Mouse (Mus musculus) left cerebral cortex, postnatal 4 days (tissue): ENCODE measurements around the gene Gm10134. TPM values are rescaled to one million over a fixed set of nuclear protein-coding genes. Genes with fewer than 3 reads are reported as not detected.
"Not testable (repeated sequence)": the region's sequence is repeated elsewhere in the genome, so short reads cannot be mapped to it uniquely, and the experiment has no call there.

Experiments used
- DNase-seq: peaks from one replicate; pipeline ENCODE4 v3.0.0-alpha.2; 2022
- intact Hi-C: fragments of 180-260 bp; cut with DNase I; formaldehyde crosslinking; loops from one replicate; pipeline ENCODE4 v1.15.1; 2025
- total RNA-seq, 2 experiments: library from RNA; stranded (reverse); gene quantifications; 2 replicates each; pipeline ENCODE4 v1.2.3; 2021

The Gm10134 gene
- not detected for total RNA-seq

DNA sequence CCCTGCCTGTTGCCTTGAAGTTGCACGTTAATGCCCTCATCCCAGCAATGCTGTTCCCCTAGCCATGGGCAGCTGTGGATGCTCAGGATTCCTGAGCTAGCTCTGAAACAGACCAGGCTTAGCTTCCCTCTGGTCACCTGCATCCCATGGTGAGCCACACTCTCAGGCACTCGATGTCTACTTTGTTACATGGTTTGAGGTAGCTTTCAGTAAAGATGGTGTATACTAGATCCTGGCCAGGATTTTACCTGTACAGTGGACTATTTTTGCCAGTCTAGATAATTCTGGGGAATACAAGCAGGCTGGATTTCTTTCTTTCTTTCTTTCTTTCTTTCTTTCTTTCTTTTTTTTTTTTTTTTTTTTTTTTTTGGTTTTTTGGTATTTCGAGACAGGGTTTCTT is at the start of gene Gm10134:
Gene Gm10134 (plus strand): TSS at position 301 of the 400 bp plus-strand sequence.
- no peak for DNase-seq
- intact Hi-C loops: no loop called here

DNA sequence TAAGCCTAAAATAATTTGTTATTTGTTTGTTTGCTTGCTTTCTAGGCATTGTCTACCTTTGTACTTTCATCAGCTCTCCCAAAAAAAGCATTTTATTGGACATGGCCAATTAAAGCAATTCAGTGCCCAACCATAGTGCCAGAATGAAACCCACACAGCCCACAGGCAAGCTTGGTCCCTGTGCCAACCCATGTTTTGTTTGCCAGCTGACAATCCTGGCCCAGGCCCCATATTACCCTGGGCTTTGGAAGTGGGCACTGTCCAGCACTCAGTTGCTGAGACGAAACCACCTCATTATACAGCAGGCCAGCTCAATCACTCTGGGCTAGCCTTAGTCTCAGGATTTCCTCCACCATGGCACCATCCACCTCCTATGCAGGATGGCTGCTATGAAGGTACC is 49.3 kb upstream of the Gm10134 start:
- intact Hi-C loops: no loop called here
- DNase-seq: peak; percentile 72

DNA sequence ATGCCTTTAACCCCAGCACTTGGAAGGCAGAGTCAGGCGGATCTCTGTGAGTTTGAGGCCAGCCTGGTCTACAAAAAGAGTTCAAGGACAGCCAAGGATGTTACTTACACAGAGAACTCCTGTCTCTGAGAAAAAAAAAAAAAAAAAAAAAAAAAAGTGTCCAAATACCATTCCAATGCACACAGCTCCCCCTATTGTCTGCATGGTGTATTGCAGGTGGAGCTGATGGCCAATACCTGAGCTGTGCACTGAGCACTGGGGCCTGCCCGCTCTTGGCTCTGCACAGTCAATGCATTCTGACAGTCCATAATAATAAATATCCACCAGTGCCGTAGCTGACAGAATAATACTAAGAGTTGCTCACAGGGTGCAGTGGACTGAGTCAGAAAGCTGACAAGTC is 42.0 kb upstream of the Gm10134 start:
- intact Hi-C loops: no loop called here

DNA sequence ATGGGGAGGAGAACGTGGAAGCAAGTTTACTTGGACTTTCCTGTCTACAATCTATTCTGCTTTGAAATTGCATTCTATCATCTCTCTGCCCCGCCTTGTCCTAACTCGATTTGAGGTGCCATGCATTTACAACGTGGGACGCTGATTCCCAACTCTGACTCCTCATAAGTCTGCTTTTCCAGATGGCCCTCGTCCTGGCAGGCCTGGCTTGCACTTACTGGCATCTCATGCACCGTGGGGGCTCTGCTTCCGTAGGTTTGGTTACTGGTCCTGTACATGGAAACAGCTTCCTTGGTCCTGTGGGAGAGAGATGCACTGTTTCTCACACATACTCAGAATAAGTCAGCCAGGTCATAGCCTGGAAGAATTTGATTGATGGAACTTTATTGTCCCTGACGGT is 41.0 kb upstream of the Gm10134 start:
- intact Hi-C loops: no loop called here
- no peak for DNase-seq

More for the DNA sequence above, 42.0 kb upstream of the Gm10134 start:
- DNase-seq: peak; percentile 62

DNA sequence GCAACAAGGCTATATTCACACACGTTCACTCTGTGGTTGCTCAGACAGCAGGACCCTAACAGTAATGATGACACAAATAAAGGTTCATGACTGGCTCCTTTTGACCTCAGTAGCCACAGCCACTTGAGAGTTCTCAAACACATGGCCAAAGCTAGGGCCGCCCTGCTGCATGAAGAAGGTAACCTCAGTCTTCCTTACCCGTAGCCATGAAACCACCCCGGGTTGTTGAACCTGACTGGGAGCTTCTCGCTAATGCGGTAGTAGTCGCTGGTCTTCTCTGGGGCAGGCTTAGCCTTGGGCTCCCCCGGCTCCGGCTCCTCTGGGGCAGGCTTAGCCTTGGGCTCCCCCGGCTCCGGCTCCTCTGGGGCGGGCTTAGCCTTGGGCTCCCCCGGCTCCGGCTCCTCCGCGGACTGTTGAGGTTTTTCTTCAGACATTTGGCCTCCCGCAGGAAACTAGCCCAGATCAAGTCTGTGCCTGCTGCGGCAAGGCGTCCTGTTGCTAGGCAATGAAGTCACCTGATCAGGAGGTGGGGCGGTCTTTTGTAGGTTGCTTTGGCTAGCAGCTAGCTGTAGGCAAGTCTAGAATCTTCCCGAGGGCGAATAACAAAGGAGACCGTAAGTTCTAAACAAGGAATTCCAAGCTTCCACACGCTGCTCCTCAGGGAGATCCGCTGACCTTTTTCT is 39.9 kb upstream of the Gm10134 start, which contains the start of gene 1700007K13Rik:
Gene 1700007K13Rik (minus strand): TSS at position 497 of the 683 bp plus-strand sequence.
- intact Hi-C loops: no loop called here
- peak; percentile 58 for DNase-seq

DNA sequence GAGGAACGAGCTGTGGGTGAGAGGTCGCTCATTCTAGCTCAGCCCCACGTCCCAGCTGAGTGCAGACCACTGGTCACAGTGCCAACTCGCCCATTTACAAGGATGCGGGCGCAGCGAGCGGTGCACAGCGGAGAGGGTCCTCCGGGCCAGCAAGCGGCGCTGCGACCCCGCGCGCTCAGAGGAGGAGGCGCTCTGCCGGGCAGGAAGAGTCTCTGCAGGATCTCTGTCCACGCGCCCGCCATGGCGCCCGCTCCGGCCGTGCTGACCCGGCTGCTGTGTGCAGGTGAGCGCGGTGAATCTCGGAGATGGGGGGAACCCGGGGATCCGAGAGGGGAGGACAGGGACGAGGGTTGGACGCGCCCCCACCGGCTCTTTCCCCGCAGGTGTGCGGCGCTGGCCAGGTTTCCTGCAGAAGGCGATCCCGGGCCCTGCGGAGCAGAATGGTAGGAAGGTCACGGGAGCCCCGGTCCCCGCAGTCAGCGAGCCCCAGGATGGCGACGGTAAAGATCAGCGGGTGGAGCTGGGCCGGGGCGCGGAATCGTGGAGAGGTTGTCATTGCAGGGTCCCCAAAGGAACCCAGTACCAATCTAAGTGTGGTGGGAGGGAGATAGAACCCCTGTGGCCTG is 37.9 kb upstream of the Gm10134 start, which contains the start of gene Mrps2:
Gene Mrps2 (plus strand): TSS at position 207 of the 626 bp plus-strand sequence.
- intact Hi-C loops: no loop called here
- DNase-seq: peak; percentile 90

DNA sequence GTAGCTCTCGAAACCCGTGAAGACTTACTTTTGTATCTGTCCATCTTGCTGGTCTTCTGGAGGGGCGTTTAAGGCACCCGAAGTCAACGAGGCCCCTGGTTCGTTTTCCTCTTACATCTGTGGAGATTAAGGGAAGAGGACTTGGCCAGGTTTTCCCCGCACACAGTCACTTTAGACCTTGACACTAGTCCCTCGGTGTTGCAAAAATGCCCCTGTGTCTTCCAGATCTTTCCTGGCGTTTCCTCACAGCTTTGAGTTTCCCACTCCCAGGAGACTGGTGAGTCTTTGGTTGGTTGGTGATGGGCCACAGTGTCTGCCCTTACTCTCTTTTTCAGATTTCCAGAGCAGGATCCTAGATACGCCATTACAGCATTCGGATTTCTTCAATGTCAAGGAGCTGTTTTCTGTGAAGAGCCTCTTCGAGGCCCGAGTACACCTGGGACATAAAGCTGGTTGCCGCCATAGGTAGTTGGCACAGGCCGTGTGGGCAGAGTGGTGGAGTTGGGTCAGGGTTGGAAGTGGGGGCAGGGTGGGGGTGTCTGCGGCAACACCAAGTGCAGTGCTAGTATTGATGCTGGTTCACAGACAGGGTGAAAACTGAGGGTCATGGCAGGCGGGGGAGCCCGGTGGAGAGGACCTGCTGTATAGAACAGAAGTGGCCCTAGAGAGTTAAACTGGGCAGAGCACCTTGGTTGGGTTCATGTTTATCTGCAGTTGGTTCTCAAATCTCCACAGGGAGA is 37.2 kb upstream of the Gm10134 start:
- intact Hi-C loops: no loop called here
- DNase-seq: no peak

DNA sequence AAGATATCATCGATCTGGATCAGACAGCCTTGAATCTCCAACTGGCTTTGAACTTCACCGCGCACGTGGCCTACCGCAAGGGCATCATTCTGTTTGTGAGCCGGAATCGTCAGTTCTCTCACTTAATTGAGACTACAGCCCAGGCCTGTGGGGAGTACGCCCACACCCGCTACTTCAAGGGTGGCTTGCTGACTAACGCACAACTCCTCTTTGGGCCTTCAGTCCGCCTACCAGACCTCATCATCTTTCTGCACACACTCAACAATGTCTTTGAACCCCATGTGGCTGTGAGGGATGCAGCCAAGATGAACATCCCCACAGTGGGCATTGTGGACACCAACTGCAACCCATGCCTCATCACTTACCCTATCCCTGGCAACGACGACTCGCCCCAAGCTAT is 36.4 kb upstream of the Gm10134 start:
- intact Hi-C loops: no loop called here
- DNase-seq: no peak

DNA sequence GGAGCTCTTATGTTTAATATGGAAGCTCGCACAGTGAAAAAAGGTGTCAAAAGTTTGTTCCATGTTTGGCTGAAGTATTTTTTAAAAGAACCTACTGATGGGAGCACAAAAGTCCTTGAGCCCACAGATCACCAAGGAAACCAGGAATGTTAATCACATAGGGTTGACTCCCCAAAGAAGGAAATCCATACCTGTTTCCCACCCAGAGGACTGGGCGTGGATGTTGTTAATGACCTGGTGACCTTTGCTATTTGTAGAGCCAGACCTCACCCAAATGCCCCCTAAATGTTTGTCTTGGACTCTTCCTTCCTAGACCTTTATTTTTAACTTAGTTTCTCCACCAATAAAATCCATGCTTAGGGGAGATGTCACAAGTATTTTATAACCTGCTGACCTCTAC is 35.3 kb upstream of the Gm10134 start:
- DNase-seq: no peak

DNA sequence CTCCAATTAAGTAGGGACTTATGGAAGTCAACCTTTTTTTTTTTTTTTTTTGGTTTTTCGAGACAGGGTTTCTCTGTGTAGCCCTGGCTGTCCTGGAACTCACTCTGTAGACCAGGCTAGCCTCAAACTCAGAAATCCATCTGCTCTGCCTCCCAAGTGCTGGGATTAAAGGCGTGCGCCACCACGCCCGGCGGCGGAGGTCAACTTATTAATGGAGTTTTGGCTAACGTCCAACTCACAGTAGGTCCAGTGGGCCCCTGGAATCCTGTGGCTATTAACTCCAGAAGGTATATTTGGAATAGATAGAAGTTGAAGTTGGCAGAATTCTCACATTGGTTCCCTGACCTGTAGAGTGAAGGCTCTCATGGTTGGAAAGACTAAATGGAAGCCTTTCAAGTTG is 33.9 kb upstream of the Gm10134 start:
- intact Hi-C loops, DNase-seq: not testable (repeated sequence)

More for the DNA sequence above, 35.3 kb upstream of the Gm10134 start:
- intact Hi-C loops: no loop called here

DNA sequence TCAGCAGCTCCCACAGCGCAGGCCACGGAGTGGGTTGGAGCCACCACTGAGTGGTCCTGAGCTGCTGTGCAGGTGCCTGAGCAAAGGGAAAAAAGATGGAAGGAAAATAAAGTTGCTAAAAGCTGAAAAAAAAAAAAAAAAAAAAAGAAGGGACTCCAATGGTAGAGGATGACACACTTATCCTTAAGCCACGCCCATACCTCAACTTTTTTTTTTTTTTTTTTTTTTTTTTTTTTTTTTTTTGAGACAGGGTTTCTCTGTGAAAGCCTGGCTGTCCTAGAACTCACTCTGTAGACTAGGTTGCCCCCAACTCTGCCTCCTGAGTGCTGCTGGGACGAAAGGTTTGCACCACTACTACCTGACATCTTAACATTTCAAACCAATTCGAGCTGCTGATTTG is 27.9 kb upstream of the Gm10134 start:
- intact Hi-C loops, DNase-seq: not testable (repeated sequence)

DNA sequence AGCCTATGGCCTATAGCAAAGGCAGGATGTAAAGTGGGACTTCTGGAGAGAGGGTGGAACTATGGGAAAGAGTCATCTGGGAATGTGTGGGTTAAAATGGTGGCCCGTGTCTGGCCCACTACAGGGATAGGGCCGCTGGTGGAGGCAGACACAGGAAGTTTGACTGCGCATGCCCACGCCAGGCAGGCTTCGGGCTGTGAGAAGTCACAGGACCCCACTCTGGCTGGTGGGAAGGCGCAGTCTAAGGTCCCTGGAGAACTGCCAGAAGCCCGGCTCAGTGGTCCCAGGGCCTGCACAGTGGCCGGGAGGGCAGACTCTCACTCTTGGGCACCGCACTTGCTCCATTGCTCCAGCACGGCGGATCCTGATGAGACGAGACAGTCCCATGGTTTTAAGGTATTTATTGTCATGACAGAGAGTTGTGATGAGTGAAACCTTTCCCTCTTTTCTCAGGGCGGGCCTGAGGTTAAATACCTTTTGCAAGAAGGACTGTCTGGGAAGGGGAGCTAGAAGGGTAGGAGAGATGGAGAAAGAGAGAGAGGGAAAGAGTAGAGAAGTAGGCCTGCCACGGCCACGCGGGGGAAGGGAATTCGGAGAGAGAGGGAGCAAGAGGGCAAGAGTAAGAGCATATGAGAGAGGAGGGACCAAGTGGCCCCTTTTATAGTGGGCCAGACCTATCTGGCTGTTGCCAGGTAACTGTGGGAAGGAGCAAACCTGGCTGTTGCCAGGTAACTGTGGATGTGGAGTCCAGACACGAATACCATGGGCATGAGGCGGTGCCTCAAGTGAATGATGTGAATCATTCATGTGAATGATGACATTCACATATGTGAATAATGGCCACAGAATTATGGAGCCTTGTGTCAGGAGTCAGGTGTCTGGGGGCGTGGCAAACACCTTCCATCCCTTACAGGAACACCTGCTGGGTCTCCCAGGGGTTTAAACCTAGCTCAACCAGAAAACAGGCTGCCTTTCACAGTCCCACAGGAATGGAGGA is 26.4 kb upstream of the Gm10134 start:
- intact Hi-C loops: loop anchor here (5.0 kb wide), 1 partner anchor 1487 kb away; no protein-coding TSS in a partner anchor
- no peak for DNase-seq

DNA sequence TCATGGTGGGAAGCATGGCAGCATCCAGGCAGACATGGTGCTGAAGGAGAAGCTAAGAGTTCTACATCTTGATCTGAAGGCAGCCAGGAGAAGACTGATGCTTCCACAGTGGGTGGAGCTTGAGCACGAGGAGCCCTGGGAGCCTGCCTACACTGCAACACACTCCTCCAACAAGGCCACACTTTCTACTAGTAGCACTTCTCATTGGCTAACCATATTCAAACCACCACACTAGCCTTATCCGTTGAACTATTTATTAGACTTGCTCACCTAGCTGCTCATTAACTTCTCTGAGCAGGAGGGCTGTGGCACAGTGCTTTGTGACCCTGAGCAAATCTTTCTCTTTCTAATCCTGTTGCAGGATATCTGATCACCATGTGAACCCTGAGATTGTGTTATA is 22.0 kb upstream of the Gm10134 start:
- no peak for DNase-seq
- intact Hi-C loops: loop anchor here (5.0 kb wide), 1 partner anchor 1492 kb away; no protein-coding TSS in a partner anchor

DNA sequence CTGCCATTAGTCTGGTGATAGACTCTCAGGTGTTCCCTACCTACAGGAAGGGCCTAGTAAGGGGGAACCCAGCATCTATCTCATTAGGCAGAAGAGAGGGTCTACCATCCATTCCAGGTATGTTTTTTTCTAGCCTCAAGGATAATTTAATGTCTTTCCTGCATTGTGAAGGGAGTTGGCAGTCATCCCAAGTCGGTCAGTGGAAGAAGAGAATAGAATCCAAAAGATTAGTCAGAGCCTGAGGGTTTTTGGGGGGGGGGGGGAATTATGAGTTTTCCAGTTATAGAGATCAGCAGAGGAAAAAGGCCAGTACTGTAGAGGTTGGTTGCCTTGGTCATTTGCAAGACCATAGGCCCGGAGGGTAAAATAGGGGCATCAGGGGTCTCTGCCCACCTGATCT is 11.4 kb upstream of the Gm10134 start:
- intact Hi-C loops: no loop called here
- no peak for DNase-seq

DNA sequence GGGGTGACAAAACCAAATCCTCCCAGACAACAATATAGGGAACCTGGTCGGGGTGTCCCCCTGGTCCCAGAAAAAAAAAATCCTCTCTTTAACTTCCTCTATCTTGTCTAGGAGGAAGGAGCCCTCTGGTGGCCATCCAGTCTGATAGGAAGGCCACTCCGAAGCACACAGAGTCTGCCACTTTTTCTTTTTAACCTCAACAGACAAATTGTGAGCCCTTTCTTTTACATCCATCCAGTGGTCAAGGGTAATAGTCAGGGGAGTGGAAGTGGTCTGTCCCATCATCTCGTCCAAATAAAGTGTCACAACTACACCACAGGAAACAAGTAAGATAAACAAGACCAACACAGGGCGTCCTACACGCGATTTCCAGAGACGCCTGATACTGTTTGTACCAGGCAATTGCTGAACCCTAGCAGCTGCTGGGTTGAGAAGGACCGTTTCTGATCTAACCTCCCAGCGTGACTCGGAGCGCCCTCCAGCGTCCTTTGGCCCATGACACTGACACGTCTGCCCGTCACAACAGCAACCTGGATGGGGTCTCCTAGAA is 10.6 kb upstream of the Gm10134 start:
- intact Hi-C loops: no loop called here
- DNase-seq: no peak

DNA sequence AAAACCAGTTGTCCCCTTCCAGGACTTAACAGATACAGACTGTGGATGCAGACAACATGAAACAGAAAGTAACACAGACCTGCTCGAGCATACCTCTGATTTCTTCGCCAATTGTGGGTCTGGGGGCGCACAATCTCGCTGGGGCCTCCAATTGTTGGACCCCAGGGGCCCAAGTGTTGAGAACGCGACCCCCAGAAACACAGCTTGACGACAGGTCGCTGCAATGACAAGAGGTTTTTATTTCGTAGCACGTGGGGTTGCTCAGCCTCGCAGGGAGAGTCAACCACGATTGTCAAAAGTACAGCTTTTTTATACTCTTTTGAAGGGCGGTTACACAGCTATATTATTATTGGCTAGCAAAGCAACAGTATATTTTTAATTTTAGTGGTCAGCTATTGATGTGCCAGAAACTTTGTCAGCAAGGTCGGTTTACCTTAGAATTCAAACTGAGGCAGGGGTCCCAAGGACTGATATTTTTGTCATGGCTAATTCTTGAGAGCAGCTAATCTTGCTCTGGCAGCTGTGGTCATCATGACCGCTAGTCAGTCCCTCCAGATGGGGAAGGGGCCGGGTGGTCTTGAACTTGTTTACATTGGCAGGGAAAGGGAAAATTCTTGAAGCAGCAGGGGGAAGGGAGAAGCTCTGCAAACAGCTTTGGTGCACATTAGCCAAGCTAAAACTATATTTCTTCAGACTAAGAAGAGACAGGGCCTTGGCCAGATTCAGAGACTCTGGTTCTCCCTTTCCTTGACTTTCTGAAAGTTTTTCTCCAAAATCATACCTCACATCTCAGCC is 9.9 kb upstream of the Gm10134 start:
- DNase-seq: no peak
- intact Hi-C loops: no loop called here

DNA sequence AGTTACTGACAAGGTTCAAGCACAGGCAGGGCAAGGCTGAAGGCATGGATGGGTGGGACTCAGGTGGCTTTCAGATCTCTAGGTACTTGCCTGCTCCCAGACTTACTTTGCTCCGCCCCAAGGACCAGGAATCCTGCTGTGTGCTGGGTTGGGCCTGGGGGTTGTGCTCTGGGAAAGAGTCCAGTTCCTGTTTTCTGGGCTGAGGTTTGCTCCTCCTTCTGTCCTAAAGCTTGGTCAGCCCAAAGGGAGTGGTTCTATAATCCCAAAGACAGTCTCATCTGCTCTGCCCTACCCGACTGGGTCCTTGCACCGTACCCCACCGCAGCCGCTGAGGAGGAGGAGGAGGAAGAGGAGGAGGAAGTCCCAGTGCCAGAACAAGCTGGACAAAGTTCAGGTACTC is 9.2 kb upstream of the Gm10134 start, which contains the start of gene Gbgt1:
Gene Gbgt1 (plus strand): TSS at position 221 of the 400 bp plus-strand sequence.
- intact Hi-C loops: no loop called here
- DNase-seq: no peak

DNA sequence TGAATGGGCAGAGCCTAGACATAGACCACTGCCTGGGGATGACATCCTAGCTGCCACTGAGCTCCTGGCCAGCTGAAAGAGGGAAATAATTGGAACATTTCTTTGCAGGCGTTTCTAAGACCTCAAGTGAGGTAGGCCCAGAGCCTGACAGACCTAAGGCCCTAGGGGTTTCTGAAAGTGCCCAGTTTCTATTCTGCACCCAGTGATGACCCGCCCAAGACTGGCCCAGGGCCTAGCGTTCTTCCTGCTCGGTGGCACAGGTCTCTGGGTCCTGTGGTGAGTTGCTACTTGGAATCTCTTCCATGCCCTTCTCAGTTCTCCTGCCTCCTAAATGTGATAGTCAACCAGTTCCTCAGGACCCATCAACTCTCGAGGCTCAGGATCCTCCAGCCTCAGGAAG is 8.3 kb upstream of the Gm10134 start:
- no peak for DNase-seq
- intact Hi-C loops: no loop called here

DNA sequence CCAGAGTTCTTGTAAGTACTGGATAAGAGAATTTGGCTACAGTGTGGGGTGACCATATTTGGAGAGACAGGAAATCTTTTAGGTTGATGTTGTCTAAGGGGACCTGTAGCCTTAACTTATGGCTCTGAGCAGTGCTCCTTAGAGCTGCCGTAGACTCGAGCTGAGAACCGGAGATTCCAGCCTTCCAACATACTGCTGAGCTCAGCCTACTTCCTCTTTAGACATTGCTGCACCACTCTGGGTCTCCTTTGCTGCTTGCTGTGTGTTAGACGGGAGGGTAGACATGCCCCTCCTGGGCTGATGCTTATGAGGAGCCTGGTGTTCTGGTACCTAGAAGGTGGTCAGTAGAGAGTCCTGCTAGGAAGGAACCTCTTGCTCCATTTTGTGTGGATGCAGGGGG is 7.5 kb upstream of the Gm10134 start:
- intact Hi-C loops: no loop called here
- no peak for DNase-seq
